Mouse (Mus musculus) CH12.LX (cell line): ENCODE measurements at regions not wholly inside any gene's neighbourhood (a gene's known extent, or its start where the extent isn't known, plus 50 kb on each side); places are given as distances from the start of the nearest gene placed in this dataset.
A peak's percentile ranks its signal among the peaks of the same experiment; 100 is the strongest.

Experiments used
- CTCF ChIP-seq, 2 experiments: IDR thresholded peaks in 1 of 2; conservative IDR thresholded peaks in 1 of 2; 2 replicates each; pipeline ENCODE4 v1.5.1; 2011 to 2012; ENCODE audit warnings: low read depth in 2 of 2, low read length in 2 of 2, improper control_type of control experiment in 1 of 2, inconsistent platforms in 1 of 2, mild to moderate bottlenecking in 1 of 2, moderate library complexity in 1 of 2
- EP300 ChIP-seq: IDR thresholded peaks from 2 replicates; pipeline ENCODE4 v1.6.1; 2011; ENCODE audit warnings: low read length, improper control_type of control experiment
- IRF4 ChIP-seq: IDR thresholded peaks from 2 replicates; pipeline ENCODE4 v1.6.1; 2014; ENCODE audit warnings: low read depth, mild to moderate bottlenecking, inconsistent platforms, low read length, improper control_type of control experiment
- MEF2A ChIP-seq: IDR thresholded peaks from 2 replicates; pipeline ENCODE4 v1.6.1; 2014; ENCODE audit warnings: low read depth, mild to moderate bottlenecking, inconsistent platforms, low read length, improper control_type of control experiment, borderline replicate concordance
- MXI1 ChIP-seq: IDR thresholded peaks from 2 replicates; pipeline ENCODE4 v1.6.1; 2011; ENCODE audit warnings: mild to moderate bottlenecking, low read depth, low read length, improper control_type of control experiment
- NELFE ChIP-seq: IDR thresholded peaks from 2 replicates; pipeline ENCODE4 v1.6.1; 2011; ENCODE audit warnings: low read depth, low read length, improper control_type of control experiment
- PAX5 ChIP-seq: IDR thresholded peaks from 2 replicates; pipeline ENCODE4 v1.6.1; 2012; ENCODE audit warnings: low read length, inconsistent platforms, mixed read lengths
- POLR2A ChIP-seq: IDR thresholded peaks from 2 replicates; pipeline ENCODE4 v1.6.1; 2011; ENCODE audit warnings: low read depth, mild to moderate bottlenecking, improper control_type of control experiment, low read length
- ZMIZ1 ChIP-seq: IDR thresholded peaks from 2 replicates; pipeline ENCODE4 v1.6.1; 2012; ENCODE audit warnings: low read depth, mild to moderate bottlenecking, inconsistent platforms, low read length, improper control_type of control experiment
- ZNF384 ChIP-seq: IDR thresholded peaks from 2 replicates; pipeline ENCODE4 v1.6.1; 2012; ENCODE audit warnings: low read depth, low read length, improper control_type of control experiment, inconsistent platforms

- TF ChIP-seq MXI1 (peak; percentile 91), POLR2A (peak; percentile 99), CTCF (conservative IDR thresholded peaks at IDR 0.05 in 1 of 2, IDR thresholded peaks at IDR 0.05 in 1 of 2; ENCODE audit: low read depth in 2 of 2, low read length in 2 of 2) (no peak), NELFE (peak; percentile 99), PAX5 (no peak), MEF2A (peak; percentile 37; the same call in 1 of the 2 replicates), ZMIZ1 (peak; percentile 89; the same call in 1 of the 2 replicates), EP300 (no peak), ZNF384 (peak; percentile 63), IRF4 (peak; percentile 63; the same call in 1 of the 2 replicates)
Measured at GRCm38 (mm10) chr16:50732082-50733006, 141.4 kb upstream of the Ccdc54 start.
